Mouse (Mus musculus) hindbrain, embryonic 13.5 days (tissue): ENCODE measurements at regions not wholly inside any gene's neighbourhood (a gene's known extent, or its start where the extent isn't known, plus 50 kb on each side); places are given as distances from the start of the nearest gene placed in this dataset.
A peak's percentile ranks its signal among the peaks of the same experiment; 100 is the strongest.
"Not testable (repeated sequence)": the region's sequence is repeated elsewhere in the genome, so short reads cannot be mapped to it uniquely, and the experiment has no call there.

Source experiments
- ATAC-seq: fragments of 200-750 bp; cut with Nextera tagmentation; 2 replicates; pipeline ENCODE4 v1.8.0; 2017; ENCODE audit warnings: moderate TSS enrichment; ENCODE audit not compliant: low FRiP score
- H3K27ac ChIP-seq: fragments of 300-500 bp; sonication (generic); 2 replicates; pipeline ENCODE4 v1.5.1; 2015; ENCODE audit warnings: inconsistent platforms, mild to moderate bottlenecking, moderate library complexity
- H3K27me3 ChIP-seq: fragments of 300-500 bp; sonication (generic); 2 replicates; pipeline ENCODE4 v1.6.1; 2015; ENCODE audit warnings: mild to moderate bottlenecking, inconsistent platforms
- H3K36me3 ChIP-seq: fragments of 300-500 bp; sonication (generic); 2 replicates; pipeline ENCODE4 v1.6.1; 2015; ENCODE audit warnings: mild to moderate bottlenecking, inconsistent platforms
- H3K4me1 ChIP-seq: fragments of 300-500 bp; sonication (generic); replicated peaks from 2 replicates; pipeline ENCODE4 v1.6.1; 2015; ENCODE audit warnings: inconsistent platforms
- H3K4me2 ChIP-seq: fragments of 300-500 bp; sonication (generic); 2 replicates; pipeline ENCODE4 v1.6.1; 2015; ENCODE audit warnings: inconsistent platforms, mild to moderate bottlenecking, moderate library complexity
- H3K4me3 ChIP-seq: fragments of 300-500 bp; sonication (generic); 2 replicates; pipeline ENCODE4 v1.5.1; 2015; ENCODE audit warnings: mild to moderate bottlenecking, inconsistent platforms
- H3K9ac ChIP-seq: fragments of 300-500 bp; sonication (generic); 2 replicates; pipeline ENCODE4 v1.6.1; 2015; ENCODE audit warnings: mild to moderate bottlenecking, inconsistent platforms
- H3K9me3 ChIP-seq: fragments of 300-500 bp; sonication (generic); 2 replicates; pipeline ENCODE4 v1.6.1; 2016; ENCODE audit warnings: inconsistent platforms
- WGBS: fragments of 180-500 bp; shearing (Covaris S2); methylation state at CpG from one replicate; pipeline ENCODE4 v1.1.7; 2015; 5-methylcytosine and 5-hydroxymethylcytosine counted together

DNA sequence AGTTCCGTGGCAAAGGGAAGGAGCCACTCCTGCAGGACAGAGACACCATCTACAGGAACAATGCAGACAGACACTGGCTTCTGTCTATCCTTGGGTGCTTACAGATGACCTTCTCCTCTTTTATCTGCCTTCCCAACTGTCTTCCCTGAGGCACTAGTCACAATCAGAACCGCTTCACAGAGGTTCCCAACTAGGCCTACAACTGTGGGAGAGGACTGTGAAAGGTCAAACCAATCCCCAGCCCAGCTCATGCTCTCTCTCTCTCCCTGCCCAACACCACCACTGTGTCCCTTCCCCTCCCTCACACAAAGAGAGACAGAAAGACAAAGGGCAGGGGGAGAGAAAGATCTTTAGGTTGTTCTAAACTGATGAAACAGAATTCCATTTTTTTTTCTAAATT is 61.3 kb downstream of the Tmem17 start:
- no peak for ATAC-seq

DNA sequence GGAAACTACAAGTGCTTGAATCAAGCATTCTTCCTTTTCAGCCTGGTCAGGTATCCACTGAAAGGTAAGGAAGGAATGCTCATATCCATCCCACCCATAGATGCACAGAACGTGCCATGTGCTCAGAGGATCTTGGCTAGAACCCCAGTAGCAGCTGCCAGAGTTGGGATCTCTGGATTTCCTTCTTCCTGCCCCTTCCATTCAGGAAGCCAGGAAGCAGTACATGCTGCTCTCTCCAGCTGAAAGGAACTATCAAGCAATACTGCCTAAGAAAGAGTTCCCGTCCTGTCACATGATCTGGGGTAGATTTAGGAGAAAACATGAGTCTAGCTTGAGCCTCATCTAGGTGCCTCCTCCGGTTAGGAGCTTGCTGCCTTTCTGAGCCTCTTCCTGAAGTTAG is 61.9 kb downstream of the Tmem17 start:
- Histone ChIP-seq H3K36me3 (no peaks in the 10 kb centered on the region), H3K9ac (no peak overlapping the region), H3K27ac (no peak overlapping the region), H3K4me3 (no peak overlapping the region), H3K27me3 (no peaks in the 10 kb centered on the region), H3K4me2 (no peak overlapping the region), H3K4me1 (no peaks in the 10 kb centered on the region), H3K9me3 (0 out of 2 replicates have a peak, but pooled peaks cover 3% of the 10 kb centered on the region)
- whole genome bisulfite sequencing, result 84% methylated on average over 3 of the region's 3 CpGs
- no peak for ATAC-seq

More for the DNA sequence above, 61.3 kb downstream of the Tmem17 start:
- no peak overlapping the region for H3K27ac ChIP-seq
- H3K27me3 ChIP-seq, result no peaks in the 10 kb centered on the region
- WGBS, result 64% methylated on average over 2 of the region's 2 CpGs
- no peak overlapping the region for H3K4me3 ChIP-seq
- no peak overlapping the region for H3K4me2 ChIP-seq
- H3K9me3 ChIP-seq, result 0 out of 2 replicates have a peak, but pooled peaks cover 3% of the 10 kb centered on the region
- H3K9ac ChIP-seq, result no peak overlapping the region
- H3K36me3 ChIP-seq, result no peaks in the 10 kb centered on the region
- no peaks in the 10 kb centered on the region for H3K4me1 ChIP-seq

- no peak overlapping the region for H3K4me3 ChIP-seq
Observed at GRCm38 (mm10) chr11:22574506-22574905, 62.6 kb downstream of the Tmem17 start.

GRCm38 (mm10) chr11:22584100-22584487 is 72.2 kb downstream of the Tmem17 start:
- no peaks in the 10 kb centered on the region for H3K9me3 ChIP-seq
- peak overlapping the region; percentile 90 for H3K27ac ChIP-seq
- peak overlapping the region; percentile 58; the same call in 1 of the 2 replicates for H3K9ac ChIP-seq
- H3K36me3 ChIP-seq, result no peaks in the 10 kb centered on the region
- WGBS, result 9% methylated on average over 5 of the region's 5 CpGs
- ATAC-seq, result peak; percentile 78
- peak overlapping the region; percentile 52 for H3K4me2 ChIP-seq
- H3K27me3 ChIP-seq, result no peaks in the 10 kb centered on the region
- H3K4me1 ChIP-seq, result peaks cover 33% of the 10 kb centered on the region
- H3K4me3 ChIP-seq, result no peak overlapping the region

More at GRCm38 (mm10) chr11:22574506-22574905, 62.6 kb downstream of the Tmem17 start:
- Histone ChIP-seq H3K27ac (no peak overlapping the region), H3K9ac (no peak overlapping the region), H3K4me1 (no peaks in the 10 kb centered on the region), H3K4me2 (no peak overlapping the region), H3K9me3 (0 out of 2 replicates have a peak, but pooled peaks cover 3% of the 10 kb centered on the region), H3K36me3 (no peaks in the 10 kb centered on the region), H3K27me3 (no peaks in the 10 kb centered on the region)
- ATAC-seq, result no peak
- 97% methylated on average over 2 of the region's 2 CpGs for WGBS

- no peaks in the 10 kb centered on the region for H3K27me3 ChIP-seq
- ATAC-seq, result peak; percentile 93
- H3K27ac ChIP-seq, result peak overlapping the region; percentile 90
Observed at GRCm38 (mm10) chr11:22584488-22585158, 72.7 kb downstream of the Tmem17 start.

GRCm38 (mm10) chr11:22587691-22588241 is 75.9 kb downstream of the Tmem17 start:
- 43% methylated on average over 7 of the region's 7 CpGs for WGBS
- H3K27ac ChIP-seq, result peak overlapping the region; percentile 75
- H3K36me3 ChIP-seq, result no peaks in the 10 kb centered on the region
- H3K4me2 ChIP-seq, result no peak overlapping the region
- H3K27me3 ChIP-seq, result no peaks in the 10 kb centered on the region
- peaks cover 36% of the 10 kb centered on the region for H3K4me1 ChIP-seq
- H3K9me3 ChIP-seq, result no peaks in the 10 kb centered on the region
- no peak overlapping the region for H3K4me3 ChIP-seq
- H3K9ac ChIP-seq, result no peak overlapping the region
- no peak for ATAC-seq

More at GRCm38 (mm10) chr11:22584488-22585158, 72.7 kb downstream of the Tmem17 start:
- Histone ChIP-seq H3K9ac (peak overlapping the region; percentile 58), H3K4me3 (peak overlapping the region; percentile 27), H3K36me3 (no peaks in the 10 kb centered on the region), H3K4me1 (peaks cover 36% of the 10 kb centered on the region), H3K4me2 (peak overlapping the region; percentile 52), H3K9me3 (no peaks in the 10 kb centered on the region)
- 5% methylated on average over 14 of the region's 14 CpGs for WGBS

GRCm38 (mm10) chr11:22588546-22588945 is 76.7 kb downstream of the Tmem17 start:
- Histone ChIP-seq H3K4me3 (no peak overlapping the region), H3K36me3 (no peaks in the 10 kb centered on the region), H3K27me3 (no peaks in the 10 kb centered on the region), H3K27ac (peak overlapping the region; percentile 75; the same call in 1 of the 2 replicates), H3K4me1 (peaks cover 36% of the 10 kb centered on the region), H3K4me2 (no peak overlapping the region), H3K9me3 (no peaks in the 10 kb centered on the region), H3K9ac (no peak overlapping the region)
- no peak for ATAC-seq
- 26% methylated on average over 2 of the region's 2 CpGs for WGBS

- WGBS, result 54% methylated on average over 2 of the region's 2 CpGs
Observed at GRCm38 (mm10) chr11:22589901-22590300, 78.0 kb downstream of the Tmem17 start.

GRCm38 (mm10) chr11:22591050-22591449 is 79.2 kb downstream of the Tmem17 start:
- H3K9me3 ChIP-seq, H3K36me3 ChIP-seq, H3K4me2 ChIP-seq, H3K27ac ChIP-seq, H3K27me3 ChIP-seq, H3K4me3 ChIP-seq, ATAC-seq, H3K9ac ChIP-seq: not testable (repeated sequence)
- H3K4me1 ChIP-seq, result peaks cover 18% of the 10 kb centered on the region
- 92% methylated on average over 14 of the region's 14 CpGs for WGBS

More at GRCm38 (mm10) chr11:22589901-22590300, 78.0 kb downstream of the Tmem17 start:
- Histone ChIP-seq H3K9me3 (no peaks in the 10 kb centered on the region), H3K4me3 (no peak overlapping the region), H3K27me3 (no peaks in the 10 kb centered on the region), H3K36me3 (no peaks in the 10 kb centered on the region), H3K4me1 (peaks cover 25% of the 10 kb centered on the region), H3K27ac (no peak overlapping the region), H3K4me2 (no peak overlapping the region), H3K9ac (no peak overlapping the region)
- no peak for ATAC-seq

DNA sequence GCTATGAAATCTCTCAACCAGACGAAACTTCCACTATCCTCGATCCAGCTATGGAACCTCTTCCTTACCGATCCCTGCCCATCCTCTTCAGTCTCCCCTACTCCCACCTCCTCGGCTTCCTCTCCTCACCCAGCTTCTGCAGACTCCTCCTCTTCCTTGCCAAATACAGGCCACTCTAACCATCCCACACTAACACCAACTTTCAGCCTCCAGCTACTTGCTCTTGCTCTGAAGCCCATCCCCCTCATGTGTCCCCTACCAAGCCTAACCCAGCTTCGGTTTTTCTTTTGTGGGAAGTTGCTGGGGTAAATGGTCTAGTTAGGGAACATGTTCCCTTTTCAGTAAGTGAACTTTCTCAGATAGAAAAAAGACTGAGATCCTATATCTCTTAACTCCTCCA is 80.8 kb downstream of the Tmem17 start:
- Histone ChIP-seq H3K27ac (no peak overlapping the region), H3K4me2 (no peak overlapping the region), H3K36me3 (no peaks in the 10 kb centered on the region), H3K4me1 (peaks cover 14% of the 10 kb centered on the region), H3K9ac (no peak overlapping the region), H3K27me3 (no peaks in the 10 kb centered on the region), H3K9me3 (no peaks in the 10 kb centered on the region), H3K4me3 (no peak overlapping the region)
- 94% methylated on average over 5 of the region's 5 CpGs for WGBS
- ATAC-seq, result no peak

- WGBS, result 78% methylated on average over 8 of the region's 8 CpGs
- no peak overlapping the region for H3K27ac ChIP-seq
- H3K36me3 ChIP-seq, result no peaks in the 10 kb centered on the region
- no peak for ATAC-seq
- no peak overlapping the region for H3K4me3 ChIP-seq
- H3K4me2 ChIP-seq, result no peak overlapping the region
- no peak overlapping the region for H3K9ac ChIP-seq
- H3K4me1 ChIP-seq, result no peaks in the 10 kb centered on the region
- no peaks in the 10 kb centered on the region for H3K27me3 ChIP-seq
- H3K9me3 ChIP-seq, result no peaks in the 10 kb centered on the region
Observed at GRCm38 (mm10) chr11:22596076-22596804, 84.4 kb downstream of the Tmem17 start.

DNA sequence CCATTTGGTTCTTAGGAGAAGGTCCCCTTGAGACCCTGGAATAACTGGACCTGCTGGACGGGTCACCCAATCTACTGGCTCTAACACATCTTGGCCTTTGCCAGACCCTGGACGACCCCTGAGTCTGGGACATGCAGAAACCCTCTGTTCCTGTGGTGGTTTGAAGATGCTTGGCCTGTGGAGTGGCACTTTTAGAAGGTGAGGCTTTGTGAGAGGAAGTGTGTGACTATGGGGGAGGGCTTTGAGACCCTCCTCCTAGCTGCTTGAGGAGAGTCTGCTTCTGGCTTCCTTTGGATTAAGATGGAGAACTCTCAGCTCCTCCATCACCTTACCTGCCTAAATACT is 84.9 kb downstream of the Tmem17 start:
- Histone ChIP-seq H3K4me1 (no peaks in the 10 kb centered on the region), H3K27me3 (no peaks in the 10 kb centered on the region), H3K36me3 (no peaks in the 10 kb centered on the region), H3K9ac (no peak overlapping the region), H3K9me3 (no peaks in the 10 kb centered on the region), H3K27ac (no peak overlapping the region), H3K4me2 (no peak overlapping the region), H3K4me3 (no peak overlapping the region)
- no peak for ATAC-seq
- 96% methylated on average over 2 of the region's 2 CpGs for WGBS
